Mouse (Mus musculus) gastrocnemius, postnatal 14 days (tissue): ENCODE results near the gene Zmym2. TPM values are rescaled to one million over a fixed set of nuclear protein-coding genes. Genes with fewer than 3 reads are reported as not detected.
"Not testable (repeated sequence)": the region's sequence is repeated elsewhere in the genome, so short reads cannot be mapped to it uniquely, and the experiment has no call there.

Experiments
- DNase-seq: peaks from one replicate; pipeline ENCODE4 v3.0.0; 2021; ENCODE audit warnings: mixed read lengths
- intact Hi-C: fragments of 180-260 bp; cut with DNase I; formaldehyde crosslinking; loops from one replicate; pipeline ENCODE4 v1.15.1; 2025; ENCODE audit warnings: low total_unique reads
- long read RNA-seq, 2 experiments: library from polyadenylated mRNA; stranded (forward); transcript quantifications; one replicate each; pipeline ENCODE4 v2.0.0; 2021
- total RNA-seq, 2 experiments: library from RNA; stranded (reverse); gene quantifications; 2 replicates each; pipeline ENCODE4 v1.2.3; 2021

The Zmym2 gene
- 10 to 100 TPM; 26.2 to 29.5 TPM for total RNA-seq
- long read RNA-seq, experiment 1, partial matches to known transcripts, result 3 of 10 reads
- long read RNA-seq, experiment 1, other reads (novel, unspliced or antisense), result 7 of 10 reads
- long read RNA-seq, experiment 2, full-length matches to known transcripts, result 2 of 8 reads
- long read RNA-seq, experiment 2, partial matches to known transcripts, result 2 of 8 reads
- long read RNA-seq, experiment 2, other reads (novel, unspliced or antisense), result 4 of 8 reads

DNA sequence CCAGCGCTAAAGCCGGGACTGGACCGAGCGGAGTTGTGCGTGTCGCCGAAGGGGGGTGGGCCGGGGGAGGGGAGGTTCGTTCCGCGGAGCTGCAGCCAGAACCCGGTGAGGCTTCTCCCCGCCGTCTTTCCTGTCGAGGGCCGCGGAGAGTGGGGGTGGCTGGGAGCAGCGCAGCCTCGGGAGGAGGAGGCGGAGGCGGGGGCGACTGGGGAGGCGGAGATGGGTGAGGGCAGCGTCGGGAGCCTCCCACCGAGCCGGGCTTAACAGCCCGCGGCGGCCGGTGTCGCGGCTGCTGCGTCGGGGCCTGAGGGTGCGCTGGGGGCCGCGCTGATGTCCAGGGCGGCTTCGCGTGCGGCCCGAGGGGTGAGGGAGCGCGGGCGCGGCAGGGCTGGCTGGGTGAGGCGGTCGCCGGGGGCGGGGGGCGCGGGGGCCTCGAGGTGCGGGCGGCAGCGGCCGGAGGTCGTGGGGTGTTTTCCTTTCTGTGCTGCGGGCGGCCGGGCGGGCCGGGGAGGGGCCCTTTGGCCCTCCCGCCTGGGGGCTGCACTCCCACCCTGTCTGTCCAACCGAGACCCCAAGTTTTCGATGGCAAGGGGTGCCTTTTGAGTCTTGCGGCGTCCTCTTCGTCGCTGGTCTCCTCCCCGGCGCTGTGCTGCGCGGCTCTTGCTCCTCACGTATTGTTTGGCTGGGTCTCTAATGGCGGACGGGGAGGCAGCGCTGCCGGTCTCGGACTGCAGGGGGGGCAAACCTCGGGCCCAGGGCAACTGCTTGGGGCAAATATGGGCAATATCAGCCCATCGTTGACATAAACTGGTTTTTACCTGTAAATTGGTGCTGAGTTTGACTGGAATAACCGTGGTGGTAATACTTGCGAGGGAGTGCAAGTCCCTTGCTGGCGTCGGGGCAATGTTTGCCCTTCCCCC, at the start of gene Zmym2:
Zmym2 (plus strand) TSS at position 60 of the 920 bp plus-strand sequence.
- intact Hi-C loops, result not testable (repeated sequence)

DNA sequence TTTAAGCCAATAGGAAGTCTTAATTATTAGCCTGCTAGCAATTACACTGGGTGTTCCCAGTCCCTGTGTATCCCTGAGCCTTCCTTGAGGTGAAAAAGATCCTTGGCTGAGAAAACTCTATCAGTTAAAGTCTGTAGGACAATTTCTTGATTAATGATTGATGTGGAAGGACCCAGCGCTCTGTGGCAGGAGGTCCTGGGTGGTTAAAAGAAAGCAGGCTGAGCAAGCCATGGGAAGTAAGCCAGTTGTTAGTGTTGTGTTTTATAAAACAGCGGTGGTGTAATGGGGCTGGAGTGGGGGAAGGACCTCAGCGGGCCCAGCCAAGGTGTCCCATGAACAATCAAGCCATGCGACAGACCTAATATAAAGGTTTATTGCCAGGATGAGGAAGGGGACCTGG, 42.4 kb upstream of the Zmym2 start:
- no peak for DNase-seq
- intact Hi-C loops, result no loop called here

More for the DNA sequence above, at the start of gene Zmym2:
- DNase-seq, result peak; percentile 71

DNA sequence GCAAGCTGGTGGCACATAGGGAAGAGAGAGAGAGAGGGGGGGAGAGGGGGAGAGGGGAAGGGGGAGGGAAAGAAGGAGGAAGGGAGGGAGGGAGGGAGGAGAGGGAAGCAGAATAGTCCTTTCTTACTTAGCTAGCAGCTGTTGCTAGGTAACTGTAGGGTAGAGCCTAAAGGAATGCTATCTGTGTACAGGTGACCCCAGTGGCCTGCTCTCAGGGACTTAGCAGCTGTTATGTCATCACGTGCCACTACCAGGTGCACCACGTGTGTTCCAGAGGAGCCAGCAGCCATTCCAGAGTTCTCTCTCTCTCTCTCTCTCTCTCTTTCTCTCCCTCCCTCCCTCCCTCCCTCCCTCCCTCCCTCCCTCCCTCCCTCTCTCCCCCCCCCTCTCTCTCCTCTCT, 41.9 kb upstream of the Zmym2 start:
- no peak for DNase-seq
- intact Hi-C loops, result no loop called here

DNA sequence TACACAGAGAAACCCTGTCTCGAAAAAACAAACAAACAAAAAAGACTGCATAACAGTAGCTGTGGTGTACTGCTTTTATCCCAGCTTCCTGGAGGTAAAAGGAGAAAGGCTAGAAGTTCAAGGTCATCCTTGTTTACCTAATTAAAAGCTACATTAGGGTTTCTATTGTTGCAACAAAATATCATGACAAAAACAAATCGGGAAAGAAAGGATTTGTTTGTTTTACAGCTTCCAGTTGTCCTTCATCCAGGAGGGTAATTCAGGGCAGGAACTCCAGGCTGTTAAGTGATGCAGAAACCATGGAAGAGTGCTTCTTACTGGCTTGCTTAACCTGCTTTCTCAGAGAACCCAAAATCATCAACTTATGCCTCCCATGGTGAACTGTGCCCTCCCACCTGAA, 38.1 kb upstream of the Zmym2 start:
- intact Hi-C loops, result no loop called here
- DNase-seq, result no peak

DNA sequence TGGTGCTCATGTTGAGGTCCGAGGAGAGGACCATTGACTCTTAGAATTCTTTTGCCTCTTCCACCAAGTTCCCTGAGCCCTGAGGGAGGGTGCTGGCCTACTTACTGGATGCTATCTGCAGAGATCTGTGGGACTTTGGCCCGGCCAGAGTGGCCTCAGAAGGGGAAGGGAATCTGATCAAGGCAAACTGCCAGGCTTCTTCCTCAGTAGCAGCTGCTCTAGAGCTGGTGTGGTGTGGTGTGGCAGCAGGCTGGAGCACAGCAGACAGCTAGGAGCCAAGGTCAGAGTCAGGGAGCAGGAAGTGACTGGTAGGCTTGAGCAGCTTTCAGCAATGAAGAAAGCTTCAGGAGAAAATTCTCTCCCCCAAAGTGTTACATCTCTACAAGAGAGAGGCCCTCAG, 36.8 kb upstream of the Zmym2 start:
- DNase-seq, result peak; percentile 28
- intact Hi-C loops, result no loop called here

GRCm38 (mm10) chr14:56864041-56864440, 22.4 kb upstream of the Zmym2 start:
- intact Hi-C loops, result no loop called here

DNA sequence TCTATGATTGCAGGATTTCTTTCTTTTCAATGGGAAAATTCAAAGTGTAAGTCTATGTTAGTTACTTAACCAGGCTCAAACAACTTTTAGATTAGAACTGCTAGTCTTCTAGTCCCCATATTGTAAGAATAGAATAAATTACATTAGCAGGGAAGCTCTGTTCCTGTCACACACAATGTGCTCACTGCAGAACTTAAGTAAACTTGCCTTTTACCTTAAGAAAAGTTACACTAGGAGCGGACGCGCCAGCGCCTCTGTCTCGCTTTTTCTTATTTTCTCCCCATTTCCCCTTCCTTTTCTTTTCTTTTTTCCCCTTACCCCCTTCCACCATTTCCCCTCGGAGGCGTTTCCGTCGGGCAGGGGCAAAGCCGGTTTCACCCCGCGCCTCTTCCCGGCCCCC, 21.8 kb upstream of the Zmym2 start:
- DNase-seq, result no peak
- intact Hi-C loops, result no loop called here

More at GRCm38 (mm10) chr14:56864041-56864440, 22.4 kb upstream of the Zmym2 start:
- DNase-seq, result no peak

- DNase-seq, intact Hi-C loops: not testable (repeated sequence)
Observed at GRCm38 (mm10) chr14:56865112-56865511, 21.3 kb upstream of the Zmym2 start.

GRCm38 (mm10) chr14:56873525-56873924, 12.9 kb upstream of the Zmym2 start:
- DNase-seq, result no peak
- intact Hi-C loops, result no loop called here

DNA sequence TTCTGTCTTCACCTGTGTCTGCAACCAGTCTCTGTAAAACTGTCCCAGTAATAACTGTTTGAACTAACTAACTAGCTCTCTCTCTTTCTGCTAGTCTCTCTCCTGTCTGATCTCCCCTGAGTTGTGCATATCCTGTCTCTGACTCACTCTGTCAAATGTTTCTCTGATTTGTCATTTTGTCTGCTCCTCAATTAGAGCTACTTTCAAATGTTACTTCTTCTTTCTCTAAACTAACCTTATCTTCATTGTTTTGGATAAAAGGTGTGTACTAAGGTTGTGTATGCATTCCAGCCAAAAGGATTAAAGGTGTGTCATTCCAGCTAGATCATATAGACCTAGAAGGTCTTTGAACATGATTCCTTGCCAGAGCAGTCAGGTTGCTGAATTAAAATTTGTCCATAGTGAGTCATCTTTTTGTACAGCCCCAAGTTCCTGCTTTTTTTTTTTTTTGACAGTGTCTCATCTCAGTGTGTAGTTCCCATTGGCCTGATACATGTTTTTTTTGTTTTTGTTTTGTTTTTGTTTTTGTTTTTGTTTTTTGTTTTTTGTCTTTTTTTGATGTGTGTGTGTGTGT, 10.8 kb upstream of the Zmym2 start:
- intact Hi-C loops, result no loop called here

GRCm38 (mm10) chr14:56881271-56881670, 5.2 kb upstream of the Zmym2 start:
- intact Hi-C loops, result loop anchor here (5.0 kb wide), 1 partner anchor 64 kb away; no protein-coding TSS in a partner anchor
- no peak for DNase-seq

More for the DNA sequence above, 10.8 kb upstream of the Zmym2 start:
- DNase-seq, result no peak

GRCm38 (mm10) chr14:56883431-56883830, 3.0 kb upstream of the Zmym2 start:
- intact Hi-C loops, result loop anchor here (5.0 kb wide), 1 partner anchor 66 kb away; no protein-coding TSS in a partner anchor
- no peak for DNase-seq

GRCm38 (mm10) chr14:56885308-56885771, 1.1 kb upstream of the Zmym2 start:
- DNase-seq, result peak; percentile 78
- intact Hi-C loops, result no loop called here

DNA sequence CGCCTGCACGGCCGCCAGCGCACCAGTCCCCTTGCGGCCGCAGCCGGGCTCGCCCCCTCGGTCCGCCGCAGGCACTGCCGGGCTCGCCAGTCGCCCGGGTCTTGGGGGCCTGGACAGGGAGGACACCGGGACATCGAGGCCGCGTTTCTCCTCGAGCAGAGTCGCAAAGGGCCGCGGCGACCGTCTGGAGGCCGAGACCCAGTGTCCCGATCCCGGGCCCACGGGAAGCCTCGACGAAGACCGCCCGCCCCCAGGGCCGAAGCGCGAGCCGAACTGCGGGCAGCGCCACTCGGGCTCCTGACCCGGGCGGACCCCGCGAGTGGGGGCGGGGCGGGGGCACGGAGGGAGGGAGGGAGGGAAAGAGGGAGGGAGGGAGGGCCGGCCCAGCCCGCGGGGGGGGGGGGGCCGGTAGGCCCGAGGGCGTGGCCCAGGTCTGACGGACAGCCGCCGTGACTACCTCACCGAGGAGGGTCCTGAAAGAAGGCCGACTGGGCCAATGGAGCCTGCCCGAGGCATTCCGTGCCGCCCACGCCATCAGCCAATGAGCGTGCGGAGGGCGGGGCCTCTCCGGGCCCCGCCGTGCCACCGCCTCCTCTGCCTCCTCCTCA, 363 bp upstream of the Zmym2 start:
- DNase-seq, result peak; percentile 87
- intact Hi-C loops, result not testable (repeated sequence)

- DNase-seq, result no peak
Observed at GRCm38 (mm10) chr14:56887514-56887880, 1.0 kb downstream of the Zmym2 start.

GRCm38 (mm10) chr14:56887887-56888286, 1.4 kb downstream of the Zmym2 start:
- intact Hi-C loops, result no loop called here
- peak; percentile 71 for DNase-seq

More at GRCm38 (mm10) chr14:56887514-56887880, 1.0 kb downstream of the Zmym2 start:
- intact Hi-C loops, result no loop called here

GRCm38 (mm10) chr14:56888416-56888815, 2.0 kb downstream of the Zmym2 start:
- intact Hi-C loops, result no loop called here
- DNase-seq, result no peak

GRCm38 (mm10) chr14:56894417-56894816, 8.0 kb downstream of the Zmym2 start:
- DNase-seq, result no peak
- intact Hi-C loops, result loop anchor here (10.0 kb wide), 1 partner anchor 330 kb away; no protein-coding TSS in a partner anchor

- no peak for DNase-seq
- intact Hi-C loops, result loop anchor here (10.0 kb wide), 1 partner anchor 332 kb away; no protein-coding TSS in a partner anchor
Observed at GRCm38 (mm10) chr14:56896521-56896920, 10.1 kb downstream of the Zmym2 start.
